Mouse (Mus musculus): ENCODE measurements around the gene Twnk.
A peak's percentile ranks its signal among the peaks of the same experiment; 100 is the strongest.
"Not testable (repeated sequence)": the region's sequence is repeated elsewhere in the genome, so short reads cannot be mapped to it uniquely, and the experiment has no call there.

Gene Twnk

GRCm38 (mm10) chr19:45025937-45026568, 20.6 kb downstream of the Twnk start:
- DNase-seq: peak; percentile 28

- DNase-seq: no peak
These were observed 21.7 kb downstream of the Twnk start for GRCm38 (mm10) chr19:45026958-45027670.

- no peak for DNase-seq
These were observed 22.4 kb downstream of the Twnk start for GRCm38 (mm10) chr19:45027848-45028247.

- DNase-seq: no peak
These were observed 23.3 kb downstream of the Twnk start for GRCm38 (mm10) chr19:45028746-45029145.

GRCm38 (mm10) chr19:45029571-45029970, 24.1 kb downstream of the Twnk start:
- DNase-seq: no peak

- DNase-seq: peak; percentile 83
These were observed 24.6 kb downstream of the Twnk start for GRCm38 (mm10) chr19:45030111-45030510.

- DNase-seq: peak; percentile 91
These were observed 25.6 kb downstream of the Twnk start for GRCm38 (mm10) chr19:45030746-45031693.

- DNase-seq: peak; percentile 90
These were observed 26.3 kb downstream of the Twnk start for GRCm38 (mm10) chr19:45031780-45032179.

GRCm38 (mm10) chr19:45032570-45033332, 27.3 kb downstream of the Twnk start:
- DNase-seq: peak; percentile 67

GRCm38 (mm10) chr19:45036867-45037266, 31.4 kb downstream of the Twnk start:
- peak; percentile 74 for DNase-seq

- not testable (repeated sequence) for DNase-seq
These were observed 32.7 kb downstream of the Twnk start for GRCm38 (mm10) chr19:45038198-45038597.

GRCm38 (mm10) chr19:45040214-45040613, 34.8 kb downstream of the Twnk start:
- DNase-seq: no peak

- no peak for DNase-seq
These were observed 39.0 kb downstream of the Twnk start for GRCm38 (mm10) chr19:45044389-45044927.

GRCm38 (mm10) chr19:45045236-45045635, 39.8 kb downstream of the Twnk start:
- DNase-seq: no peak

- DNase-seq: no peak
These were observed 40.2 kb downstream of the Twnk start, which contains the start of gene Pdzd7 for GRCm38 (mm10) chr19:45045651-45046050. Pdzd7 (minus strand) TSS chr19:45045717.

GRCm38 (mm10) chr19:45046523-45047321, 41.3 kb downstream of the Twnk start:
- peak; percentile 92 for DNase-seq

GRCm38 (mm10) chr19:45047417-45047934, 42.0 kb downstream of the Twnk start, which contains the start of gene Sfxn3:
Sfxn3 (plus strand) TSS chr19:45047503.
- DNase-seq: peak; percentile 98

GRCm38 (mm10) chr19:45047935-45048643, 42.6 kb downstream of the Twnk start:
- DNase-seq: peak; percentile 63

GRCm38 (mm10) chr19:45048644-45049365, 43.3 kb downstream of the Twnk start:
- no peak for DNase-seq

All from kidney, postnatal 10 days (tissue).